Mouse (Mus musculus) ES-E14 (cell line): Measurements from ENCODE around the gene Gm40193. TPM values are rescaled to one million over a fixed set of nuclear protein-coding genes. Genes with fewer than 3 reads are reported as not detected.

Source experiments
- DNase-seq: peaks from one replicate; pipeline ENCODE4 v3.0.0-alpha.2; 2013; ENCODE audit warnings: low read depth, low spot score
- H3K27ac ChIP-seq: 2 replicates; pipeline ENCODE4 v1.5.1; 2012; ENCODE audit warnings: low read depth, mild to moderate bottlenecking, low read length, moderate library complexity, mixed read lengths; ENCODE audit not compliant: poor library complexity, insufficient read depth, severe bottlenecking
- H3K36me3 ChIP-seq: 2 replicates; pipeline ENCODE4 v1.6.1; 2012; ENCODE audit warnings: mild to moderate bottlenecking, low read length, moderate library complexity, mixed read lengths; ENCODE audit not compliant: control insufficient read depth, poor library complexity, insufficient read depth, severe bottlenecking
- H3K4me1 ChIP-seq, 2 experiments: fragments of 150-350 bp in 1 of 2; sonication (generic) in 1 of 2; 2 replicates each; pipeline ENCODE4 v1.6.1; 2012; ENCODE audit warnings: low read length in 2 of 2, mild to moderate bottlenecking in 1 of 2, mixed read lengths in 1 of 2; ENCODE audit not compliant: control insufficient read depth in 2 of 2, insufficient read depth in 2 of 2, poor library complexity in 1 of 2
- H3K4me3 ChIP-seq, 2 experiments: fragments of 150-350 bp in 1 of 2; sonication (generic) in 1 of 2; 2 replicates each; pipeline ENCODE4 v1.5.1; 2012; ENCODE audit warnings: low read length in 2 of 2, low read depth in 1 of 2, mild to moderate bottlenecking in 1 of 2, mixed read lengths in 1 of 2; ENCODE audit not compliant: insufficient read depth in 1 of 2, poor library complexity in 1 of 2, severe bottlenecking in 1 of 2
- H3K9ac ChIP-seq: 2 replicates; pipeline ENCODE4 v1.6.1; 2012; ENCODE audit warnings: low read depth, mild to moderate bottlenecking, low read length, mixed read lengths; ENCODE audit not compliant: poor library complexity, insufficient read depth, severe bottlenecking
- H3K9me3 ChIP-seq: fragments of 150-350 bp; sonication (generic); 2 replicates; pipeline ENCODE4 v1.6.1; 2012; ENCODE audit warnings: low read depth, mild to moderate bottlenecking, low read length; ENCODE audit not compliant: control insufficient read depth, insufficient read depth
- CHD2 ChIP-seq: IDR thresholded peaks from 2 replicates; pipeline ENCODE4 v1.6.1; 2014; ENCODE audit warnings: mild to moderate bottlenecking, low read depth, low read length, inconsistent platforms
- HCFC1 ChIP-seq: IDR thresholded peaks from 2 replicates; pipeline ENCODE4 v1.6.1; 2012; ENCODE audit warnings: low read length, inconsistent platforms, borderline replicate concordance; ENCODE audit not compliant: insufficient read depth
- MAFK ChIP-seq: IDR thresholded peaks from 2 replicates; pipeline ENCODE4 v1.6.1; 2014; ENCODE audit warnings: mild to moderate bottlenecking, low read depth, low read length, inconsistent platforms; ENCODE audit not compliant: insufficient read depth
- ZC3H11A ChIP-seq: IDR thresholded peaks from 2 replicates; pipeline ENCODE4 v1.6.1; 2012; ENCODE audit warnings: low read depth, mild to moderate bottlenecking, inconsistent platforms, low read length, borderline replicate concordance
- ZNF384 ChIP-seq: IDR thresholded peaks from 2 replicates; pipeline ENCODE4 v1.6.1; 2012; ENCODE audit warnings: low read depth, low read length, inconsistent platforms
- in situ Hi-C, 2 experiments: fragments of 600-800 bp; cut with MboI; formaldehyde crosslinking; loops; one replicate each; pipeline ENCODE4 v1.15.1; 2025; ENCODE audit warnings: low sequenced_read_pairs in 2 of 2, inconsistent platforms in 1 of 2; ENCODE audit not compliant: unreplicated experiment in 2 of 2
- total RNA-seq: library from RNA; depleted of rRNA; stranded (reverse); fragments of 300-350 nt; gene quantifications from 2 replicates; pipeline ENCODE4 v1.2.3, GENCODE M21; 2012

The Gm40193 gene
- total RNA-seq, 1 experiment = not detected

DNA sequence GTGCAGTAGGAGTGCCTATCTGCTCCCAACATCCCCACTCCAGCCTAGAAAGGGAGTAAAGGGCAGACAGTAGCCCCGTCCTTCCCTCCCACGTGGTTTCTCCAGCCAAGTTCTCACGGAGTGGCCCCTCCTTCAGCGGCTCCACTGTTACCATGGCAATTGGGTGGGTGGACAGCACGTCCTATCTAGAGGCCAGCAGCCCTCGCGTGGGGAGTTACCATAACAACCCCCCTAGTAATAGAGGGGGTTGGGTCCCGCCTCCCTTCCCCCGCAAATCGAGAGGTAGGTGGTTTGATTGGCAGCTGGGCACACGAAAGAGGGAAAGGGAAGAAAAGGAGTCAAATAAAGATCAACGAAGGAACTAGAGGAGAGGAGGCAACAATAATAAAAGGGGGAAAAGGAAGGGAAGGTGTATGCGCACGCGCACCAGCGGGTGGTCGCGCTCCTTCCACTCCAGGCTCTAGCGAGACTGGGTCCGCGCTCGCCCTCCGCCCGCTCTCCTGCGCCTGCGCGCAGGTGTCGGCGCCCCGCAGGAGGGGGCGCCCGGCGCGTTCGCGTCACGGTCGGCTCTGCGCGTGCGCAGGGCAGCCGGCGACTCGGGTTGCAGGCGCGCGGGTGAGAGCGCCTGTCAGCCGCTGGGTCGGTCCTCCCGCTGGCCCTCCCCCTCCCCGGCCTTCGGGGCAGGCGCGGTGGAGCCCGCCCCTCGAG, 29.7 kb upstream of the Gm40193 start, which contains the start of gene Mink1:
TSS of gene Mink1 (plus strand) at position 595 of the 708 bp plus-strand sequence.
- H3K9ac ChIP-seq = peak within 1 kb of the TSS; percentile 80
- peak within 1 kb of the TSS; percentile 79 to 85 for H3K4me3 ChIP-seq
- no peaks in the 10 kb centered on the region for H3K9me3 ChIP-seq
- TF ChIP-seq ZC3H11A (no peak), HCFC1 (peak; percentile 41; the same call in 1 of the 2 replicates), CHD2 (peak; percentile 34; the same call in 1 of the 2 replicates)
- peak within 1 kb of the TSS; percentile 56 for H3K27ac ChIP-seq
- H3K4me1 ChIP-seq = no peaks in the 10 kb centered on the region; a peak in 1 of 4 replicates
- in situ Hi-C loops = no loop called here
- no peaks in the 10 kb centered on the region for H3K36me3 ChIP-seq
- DNase-seq = peak; percentile 78

DNA sequence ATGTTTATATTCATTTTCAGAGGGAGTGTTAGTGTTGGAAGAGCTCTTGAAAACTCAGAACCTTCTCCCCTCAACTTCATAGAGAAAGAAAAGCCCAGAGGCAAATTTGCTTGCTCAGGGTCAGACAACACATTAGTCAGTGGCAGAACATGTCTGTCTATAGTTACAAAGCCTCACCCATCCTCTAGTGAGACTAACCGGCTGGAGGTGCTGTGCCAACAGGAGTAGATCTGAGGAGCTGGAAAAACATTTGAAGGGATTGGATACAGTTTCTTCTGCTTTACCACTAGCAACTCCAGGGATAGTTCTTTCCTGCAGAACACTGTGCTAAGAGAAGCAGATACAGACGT, 29.2 kb upstream of the Gm40193 start:
- no peaks in the 10 kb centered on the region for H3K36me3 ChIP-seq
- no peaks in the 10 kb centered on the region for H3K9me3 ChIP-seq
- peak overlapping the region; percentile 79 to 85 for H3K4me3 ChIP-seq
- in situ Hi-C loops = no loop called here
- no peak overlapping the region for H3K27ac ChIP-seq
- no peak for DNase-seq
- peak overlapping the region; percentile 80 for H3K9ac ChIP-seq
- TF ChIP-seq HCFC1 (no peak), ZNF384 (no peak), ZC3H11A (no peak), CHD2 (no peak), MAFK (no peak)
- no peaks in the 10 kb centered on the region; a peak in 1 of 4 replicates for H3K4me1 ChIP-seq

DNA sequence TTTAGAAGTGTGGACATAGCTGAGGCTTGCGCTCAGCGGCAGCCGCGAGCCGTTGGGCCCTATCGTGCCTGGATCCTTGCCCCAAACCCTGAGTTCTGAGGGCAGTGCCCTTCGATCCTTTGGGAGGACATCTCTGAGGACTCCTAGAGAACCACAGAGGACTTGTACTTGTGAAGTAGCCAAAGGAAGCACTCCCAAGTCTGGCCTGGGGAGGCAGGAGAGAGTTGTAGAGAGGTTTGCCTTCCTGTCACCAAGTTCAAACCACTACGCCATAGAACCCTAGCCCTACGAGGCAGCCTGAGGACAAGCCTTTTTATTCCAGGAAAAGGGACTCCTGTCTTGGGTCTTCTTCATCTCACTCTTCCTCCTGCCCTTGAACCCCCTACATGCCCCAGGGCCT, 24.8 kb upstream of the Gm40193 start:
- in situ Hi-C loops = no loop called here
- no peak overlapping the region for H3K4me3 ChIP-seq
- DNase-seq = no peak
- TF ChIP-seq ZNF384 (no peak), HCFC1 (no peak), MAFK (no peak), CHD2 (no peak), ZC3H11A (no peak)
- no peaks in the 10 kb centered on the region for H3K36me3 ChIP-seq
- H3K27ac ChIP-seq = no peak overlapping the region; the same call in 1 of the 2 replicates
- peaks cover 0 to 6% of the 10 kb centered on the region in 2 experiments; a peak in 2 of 4 replicates for H3K4me1 ChIP-seq
- H3K9ac ChIP-seq = no peak overlapping the region
- H3K9me3 ChIP-seq = no peaks in the 10 kb centered on the region

DNA sequence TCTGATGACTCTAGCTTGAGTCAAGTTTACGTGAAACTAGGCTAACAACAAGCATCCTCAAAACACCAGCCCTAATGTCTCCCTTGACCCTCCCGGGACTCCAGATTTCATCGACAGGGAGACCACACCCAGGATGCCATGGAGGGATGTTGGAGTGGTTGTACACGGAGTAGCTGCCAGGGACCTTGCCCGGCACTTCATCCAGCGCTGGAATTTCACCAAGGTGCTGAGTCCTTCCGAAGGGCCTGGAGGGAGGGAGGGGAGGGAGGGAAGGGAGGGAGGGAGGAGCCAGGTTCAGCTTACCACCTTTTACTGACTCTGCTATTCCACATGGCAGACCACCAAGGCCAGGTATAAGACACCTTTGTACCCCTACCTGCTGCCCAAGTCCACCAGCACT, 21.2 kb upstream of the Gm40193 start:
- Histone ChIP-seq H3K4me1 (peaks cover 0 to 6% of the 10 kb centered on the region in 2 experiments; a peak in 2 of 4 replicates), H3K9me3 (no peaks in the 10 kb centered on the region), H3K4me3 (no peak overlapping the region), H3K36me3 (no peaks in the 10 kb centered on the region), H3K27ac (no peak overlapping the region), H3K9ac (no peak overlapping the region)
- DNase-seq = no peak
- TF ChIP-seq CHD2 = no peak
- TF ChIP-seq HCFC1 = no peak
- TF ChIP-seq ZNF384 = no peak
- TF ChIP-seq ZC3H11A = no peak
- in situ Hi-C loops = no loop called here
